Mouse (Mus musculus) left cerebral cortex, adult 8-10 months (tissue): ENCODE data around the gene Mrpl36. TPM values are rescaled to one million over a fixed set of nuclear protein-coding genes. Genes with fewer than 3 reads are reported as not detected.
A peak's percentile ranks its signal among the peaks of the same experiment; 100 is the strongest.

Experiments
- DNase-seq, 2 experiments: peaks; one replicate each; pipeline ENCODE4 v3.0.0; 2022; ENCODE audit warnings: low spot score in 2 of 2
- total RNA-seq, 4 experiments: library from RNA; stranded (reverse); gene quantifications; 2 replicates each; pipeline ENCODE4 v1.2.4; 2022

The Mrpl36 gene
- total RNA-seq, 4 experiments from 2014 or later: 33.1 to 38.6 (median 34.6) TPM

- DNase-seq: no peak
Observed at GRCm38 (mm10) chr13:73346743-73347142, 18.4 kb downstream of the Mrpl36 start.

DNA sequence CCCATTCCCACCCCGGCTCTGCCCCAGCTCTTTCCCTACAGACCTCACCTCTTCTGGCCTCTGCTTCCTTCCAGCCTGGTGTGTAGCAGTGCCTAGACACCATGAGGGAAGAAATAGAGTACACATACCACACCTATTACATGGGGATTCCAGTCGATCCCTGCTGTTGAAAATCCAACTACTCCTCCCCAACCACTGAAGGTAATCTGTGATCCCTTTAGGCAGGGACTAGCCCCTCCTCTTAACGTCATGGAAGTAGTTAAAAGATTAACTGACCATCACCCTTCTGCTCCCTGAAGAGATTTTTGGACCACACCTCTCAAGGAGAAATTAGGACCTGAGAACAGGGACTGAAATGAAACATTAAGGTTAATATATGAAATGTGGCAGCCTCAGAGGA is 18.9 kb downstream of the Mrpl36 start:
- no peak for DNase-seq

- no peak for DNase-seq
Observed at GRCm38 (mm10) chr13:73347922-73348650, 19.8 kb downstream of the Mrpl36 start.

- DNase-seq: no peak
Observed at GRCm38 (mm10) chr13:73350741-73351140, 22.4 kb downstream of the Mrpl36 start.

DNA sequence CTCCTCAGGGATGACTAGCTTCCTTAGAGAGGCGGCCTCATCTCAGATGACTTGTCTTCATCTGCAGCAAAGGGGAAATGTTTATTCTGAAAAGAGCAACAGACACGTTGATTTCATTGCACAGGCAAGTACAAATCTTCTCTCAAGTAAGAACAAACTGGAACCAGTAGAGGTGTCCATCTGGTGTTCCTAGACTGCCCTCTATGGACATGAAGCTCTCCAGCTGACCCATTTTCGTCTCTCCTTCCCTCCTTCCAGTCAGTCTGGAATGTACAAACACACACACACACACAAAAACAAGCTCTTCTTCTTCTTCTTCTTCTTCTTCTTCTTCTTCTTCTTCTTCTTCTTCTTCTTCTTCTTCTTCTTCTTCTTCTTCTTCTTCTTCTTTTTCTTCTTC is 23.6 kb downstream of the Mrpl36 start:
- DNase-seq: no peak

GRCm38 (mm10) chr13:73352491-73352890 is 24.2 kb downstream of the Mrpl36 start:
- DNase-seq: no peak

DNA sequence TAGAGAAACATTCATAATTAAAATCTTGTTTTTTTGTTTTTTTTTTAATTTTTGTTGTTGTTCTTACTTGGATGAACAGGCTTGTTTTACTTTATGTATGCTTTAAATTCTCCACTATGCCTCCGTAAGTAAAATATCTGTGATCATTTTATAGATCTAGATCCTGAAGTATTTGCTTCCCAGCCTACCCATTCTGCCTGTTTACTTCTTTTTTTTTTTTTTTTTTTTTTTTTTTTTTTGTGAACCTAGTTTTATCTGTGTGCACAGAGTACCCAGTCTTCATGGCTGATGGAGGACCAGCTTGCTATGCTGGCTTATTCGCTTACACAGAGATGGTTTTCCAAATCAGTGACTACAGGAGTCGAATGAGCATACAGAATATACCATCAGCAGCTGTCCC is 28.8 kb downstream of the Mrpl36 start:
- DNase-seq: no peak

DNA sequence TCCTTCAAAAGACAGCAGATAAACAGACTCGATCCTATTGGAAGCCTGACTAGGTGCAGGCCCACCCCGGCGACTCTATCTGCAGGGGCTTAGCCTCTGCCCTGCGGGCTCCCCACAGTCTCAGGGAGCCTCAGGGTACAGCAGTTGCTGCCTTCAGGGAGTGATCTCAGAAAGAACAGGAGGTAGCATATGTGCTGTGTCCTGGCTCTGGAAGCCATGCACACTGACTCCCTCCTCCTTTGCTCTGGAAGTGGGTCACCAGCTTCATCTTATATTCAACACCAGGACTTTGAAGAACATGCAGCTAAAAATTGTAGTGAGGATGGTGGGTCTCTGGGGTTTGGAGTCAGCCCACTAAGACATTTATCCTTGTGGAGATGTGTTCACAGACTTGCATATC is 45.1 kb downstream of the Mrpl36 start:
- peak in 1 of 2 experiments; percentile 6 for DNase-seq

DNA sequence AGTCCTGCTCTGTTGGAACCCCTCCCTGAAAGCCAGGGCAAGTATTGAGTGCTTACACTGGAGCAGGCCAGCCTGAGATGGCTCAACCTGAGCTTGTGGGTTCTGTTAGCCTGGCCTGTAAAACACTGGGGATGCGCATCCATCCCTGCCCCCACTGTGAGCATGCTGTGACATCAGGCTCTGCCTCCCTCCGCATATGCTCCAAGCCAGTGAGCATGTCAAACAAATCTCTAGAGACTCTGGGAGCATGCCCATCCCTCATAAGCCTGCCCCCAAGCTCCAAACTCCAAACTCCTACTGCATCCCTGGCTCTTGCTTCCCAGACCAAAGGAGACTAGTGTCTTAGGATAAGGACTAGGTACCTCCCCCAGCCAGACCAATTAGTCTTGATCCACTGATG is 46.3 kb downstream of the Mrpl36 start:
- no peak for DNase-seq

- DNase-seq: no peak
Observed at GRCm38 (mm10) chr13:73377637-73378036, 49.3 kb downstream of the Mrpl36 start.

Other genes with a start within 250 kb of the Mrpl36 start
- not detected for gene Irx4, start 68.0 kb upstream of the Mrpl36 start, total RNA-seq
- gene Ndufs6, start within 50 bp of the Mrpl36 start, total RNA-seq: 100 to 1,000 TPM; 192 to 206 (median 194) TPM
- gene Lpcat1, start 138.7 kb downstream of the Mrpl36 start, total RNA-seq: 10 to 100 TPM; 41.8 to 46.2 (median 44.9) TPM
- gene Slc6a3, start 208.2 kb downstream of the Mrpl36 start, total RNA-seq: under 1 TPM; 0.13 to 0.21 (median 0.15) TPM